Mouse (Mus musculus) cerebellum, postnatal 10 days (tissue): Measurements from ENCODE around the gene Wwtr1.

ENCODE experiments used
- DNase-seq, 2 experiments: peaks; one replicate each; pipeline ENCODE4 v3.0.0; 2021; ENCODE audit warnings: mixed read lengths in 2 of 2

Gene Wwtr1

DNA sequence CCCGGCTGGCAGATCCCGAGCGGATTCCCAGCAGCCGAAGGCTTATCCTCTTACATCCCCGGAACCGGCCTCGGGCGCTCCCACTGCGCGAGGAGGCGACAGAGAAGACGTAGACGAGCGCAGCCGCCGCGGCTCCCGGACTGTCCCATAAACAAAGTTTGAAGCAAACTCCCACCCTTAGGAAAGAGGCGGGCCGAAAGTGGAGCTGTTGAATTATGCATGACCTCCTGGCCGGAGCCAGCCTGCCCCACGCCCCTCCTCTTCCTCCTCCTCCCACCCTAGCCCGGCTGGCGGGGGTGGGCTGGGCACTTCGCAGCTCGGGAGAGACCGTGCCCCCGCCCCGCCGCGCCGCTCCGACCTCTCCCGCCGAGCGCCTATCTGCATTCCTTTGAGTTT is at the start of gene Wwtr1:
Gene Wwtr1 (minus strand): TSS at position 251 of the 396 bp plus-strand sequence.
- DNase-seq: peak; percentile 60 to 73

DNA sequence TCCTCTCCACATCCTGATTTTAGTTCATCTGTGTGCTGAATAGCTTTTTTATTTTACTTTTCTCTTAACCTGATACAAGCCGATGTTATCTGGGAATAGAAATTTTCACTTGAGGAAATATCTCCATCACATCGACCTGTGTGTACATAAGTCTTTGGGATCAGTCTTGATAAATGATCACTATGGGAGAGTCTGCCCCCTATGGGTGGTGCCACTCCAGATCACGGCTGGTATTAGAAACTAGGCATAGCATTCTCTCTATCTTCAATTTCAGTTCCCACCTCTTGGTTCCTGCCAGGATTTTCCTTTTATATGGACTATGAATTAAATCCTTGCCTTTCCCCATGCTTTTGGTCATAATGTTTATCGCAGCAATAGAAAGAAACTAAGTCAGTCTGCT is 44.0 kb upstream of the Wwtr1 start:
- DNase-seq: peak; percentile 29 to 31

GRCm38 (mm10) chr3:57615652-57616051 is 39.9 kb upstream of the Wwtr1 start:
- no peak for DNase-seq

GRCm38 (mm10) chr3:57612430-57612997 is 36.8 kb upstream of the Wwtr1 start:
- DNase-seq: no peak

DNA sequence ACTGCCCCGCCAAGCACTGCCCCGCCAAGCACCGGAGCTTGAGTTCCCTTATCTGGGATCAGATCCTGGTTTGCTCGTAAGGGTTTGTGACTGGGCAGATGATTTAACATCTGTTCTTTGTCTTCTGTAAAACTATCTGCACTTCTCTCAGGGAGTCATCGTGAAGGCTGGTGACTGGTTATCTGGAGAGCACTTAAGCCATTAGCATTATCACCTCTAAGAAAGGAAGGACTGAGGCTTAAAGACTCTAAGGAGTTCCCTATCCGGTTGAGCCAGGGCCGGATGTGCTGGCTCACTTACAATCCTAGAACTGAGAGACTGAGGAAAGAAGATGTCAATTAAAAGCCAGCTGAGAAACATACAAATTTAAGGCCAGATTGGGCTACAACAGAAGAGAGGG is 36.1 kb upstream of the Wwtr1 start:
- no peak for DNase-seq

DNA sequence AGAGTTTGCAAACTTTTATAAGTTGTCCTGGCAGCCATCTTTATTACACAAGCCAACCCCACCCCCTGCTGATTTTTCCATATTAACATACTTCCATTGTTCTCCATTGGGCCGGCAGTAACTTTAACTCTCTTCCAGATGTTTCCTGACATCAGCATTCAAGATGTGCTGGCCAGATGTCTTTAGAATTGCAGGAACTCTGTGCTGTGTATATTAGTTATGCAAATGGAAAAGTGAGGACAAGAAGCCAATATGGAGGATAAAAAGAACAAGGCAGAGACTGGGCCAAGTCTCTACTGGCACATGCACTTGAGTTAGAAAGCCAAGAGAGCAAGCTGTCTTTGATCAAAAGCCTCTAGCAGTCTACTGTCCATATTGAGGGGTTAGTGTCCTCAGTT is 28.9 kb upstream of the Wwtr1 start:
- no peak for DNase-seq

DNA sequence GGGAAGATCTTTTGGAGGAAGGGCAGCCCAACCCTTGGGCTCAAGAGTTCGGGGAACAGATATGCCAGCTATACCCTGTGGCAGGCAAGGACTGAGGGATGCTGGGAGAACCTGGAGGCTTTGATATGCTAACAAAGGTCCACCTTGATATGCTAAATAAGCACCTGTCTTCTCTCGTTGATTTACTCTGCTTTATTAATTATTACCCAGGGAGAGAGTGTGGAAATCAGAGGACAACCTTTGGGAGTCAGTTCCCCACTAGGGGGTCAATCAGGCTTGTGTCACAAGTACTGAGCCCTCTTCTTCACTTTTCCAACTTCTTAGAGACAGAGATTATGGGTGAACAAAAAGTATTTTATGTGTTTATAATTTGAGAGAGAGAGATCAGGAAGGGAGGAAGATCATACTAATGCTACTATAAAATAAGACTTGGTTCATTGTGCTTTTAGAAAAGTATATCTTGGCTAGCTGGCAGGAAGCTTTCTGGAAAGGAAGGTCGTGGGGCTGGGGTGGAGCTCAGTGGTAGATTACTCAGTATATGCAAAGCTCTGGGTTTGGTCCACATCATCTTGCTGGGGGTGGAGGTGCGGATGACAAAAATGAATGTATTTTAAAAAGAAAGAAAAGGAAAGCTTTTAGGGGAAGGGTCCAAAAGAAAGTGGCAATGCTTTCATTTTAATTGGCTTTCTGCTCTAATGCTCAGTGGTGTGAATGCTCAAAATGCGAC is 28.3 kb upstream of the Wwtr1 start:
- no peak for DNase-seq

DNA sequence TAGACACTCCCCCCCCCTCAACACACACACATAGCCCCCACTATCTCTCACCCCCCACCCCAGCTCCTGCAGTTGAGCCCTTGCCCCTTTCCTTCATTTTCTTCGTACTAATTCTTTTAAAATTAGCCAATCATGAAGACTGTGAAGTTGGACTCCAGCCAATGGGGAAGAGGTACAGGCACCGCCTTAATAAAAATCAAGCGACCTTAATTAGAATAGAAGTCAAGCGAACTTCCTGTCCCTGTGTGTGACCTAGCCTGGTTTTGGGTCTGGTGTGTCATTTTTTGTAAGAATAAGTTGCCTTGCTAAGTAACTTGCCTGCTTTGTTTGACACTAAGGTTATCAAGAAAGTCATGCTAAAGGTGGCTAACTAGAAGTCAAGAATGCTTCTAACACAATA is 26.9 kb upstream of the Wwtr1 start:
- DNase-seq: no peak

DNA sequence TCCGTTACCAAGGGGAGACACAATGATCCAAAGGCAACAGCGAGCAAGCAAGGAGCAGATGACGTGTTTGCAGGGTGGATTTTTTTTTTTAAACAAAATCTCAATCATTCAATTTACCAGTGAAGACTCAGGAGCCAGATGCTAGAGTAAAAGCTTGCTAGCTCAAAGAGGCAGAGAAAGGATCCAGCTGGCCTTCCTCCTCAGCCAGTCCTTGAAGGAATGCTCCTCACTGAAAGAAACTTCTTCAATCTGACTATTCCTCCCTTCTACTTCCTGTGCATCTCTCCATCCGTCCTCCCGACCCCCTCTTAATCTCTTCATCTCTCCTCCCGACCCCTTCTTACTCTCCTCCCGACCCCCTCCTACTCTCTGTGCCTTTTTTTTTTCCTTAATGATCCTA is 20.9 kb upstream of the Wwtr1 start:
- no peak for DNase-seq

- DNase-seq: no peak
Measured at GRCm38 (mm10) chr3:57595506-57595905, 19.8 kb upstream of the Wwtr1 start.

DNA sequence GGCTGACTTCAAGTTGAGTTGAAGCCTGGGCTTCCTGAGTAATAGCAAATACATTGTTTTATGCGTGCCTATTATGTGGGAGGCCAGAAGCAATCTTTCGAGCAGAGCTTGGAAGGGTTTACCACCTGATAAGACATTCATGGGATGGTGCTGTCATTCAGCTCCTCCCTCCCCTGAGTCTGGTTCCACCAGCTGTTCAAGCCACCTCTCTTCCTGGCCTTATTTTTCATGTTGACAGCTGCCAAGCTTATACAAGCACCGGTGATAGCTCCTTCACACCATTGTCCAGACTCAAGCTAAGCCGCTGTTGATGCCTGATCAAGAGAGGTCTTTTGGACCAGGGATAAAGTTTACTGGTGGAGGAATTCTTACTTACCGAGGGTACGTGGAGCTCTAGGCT is 10.3 kb upstream of the Wwtr1 start:
- DNase-seq: no peak

GRCm38 (mm10) chr3:57583533-57583932 is 7.8 kb upstream of the Wwtr1 start:
- no peak for DNase-seq

DNA sequence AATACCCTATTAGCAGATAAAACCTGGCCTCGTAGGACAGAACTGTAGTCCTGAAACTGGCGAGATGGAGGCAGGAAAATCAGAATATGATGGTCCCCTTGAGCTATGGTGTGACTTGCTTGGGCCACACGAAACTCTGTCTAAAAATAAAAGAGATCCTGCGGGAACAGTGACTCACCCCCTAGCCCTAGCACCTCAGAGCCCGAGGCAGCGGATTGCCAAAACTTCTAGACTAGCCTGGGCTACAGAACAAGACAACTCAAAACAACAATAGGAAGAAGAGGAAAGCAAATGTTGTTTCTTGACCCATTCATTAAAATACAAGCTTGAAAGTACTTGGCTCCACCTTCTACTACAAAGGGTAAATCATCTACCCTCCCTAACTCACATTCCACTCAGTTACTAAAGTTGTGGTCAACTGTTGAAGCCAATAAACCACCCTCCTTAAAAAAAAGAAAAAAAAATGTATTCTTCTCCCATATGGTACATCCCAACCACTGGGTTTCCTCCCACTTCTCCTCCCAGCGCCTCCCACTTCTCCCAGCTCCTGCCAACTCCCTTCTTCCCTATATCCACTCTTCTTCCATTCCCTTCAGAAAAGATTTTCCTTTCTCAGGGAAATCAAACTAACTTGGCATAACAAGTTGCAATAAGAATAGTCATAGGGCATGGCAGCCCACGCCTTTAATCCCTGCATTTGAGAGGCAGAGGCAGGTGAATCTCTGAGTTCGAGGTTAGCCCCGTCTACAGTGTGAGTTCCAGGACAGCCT is 4.9 kb upstream of the Wwtr1 start:
- DNase-seq: no peak

GRCm38 (mm10) chr3:57576056-57576824 is 530 bp upstream of the Wwtr1 start:
- DNase-seq: peak; percentile 35 to 57

- peak; percentile 35 to 36 for DNase-seq
Measured at GRCm38 (mm10) chr3:57574885-57575659, 638 bp downstream of the Wwtr1 start.

DNA sequence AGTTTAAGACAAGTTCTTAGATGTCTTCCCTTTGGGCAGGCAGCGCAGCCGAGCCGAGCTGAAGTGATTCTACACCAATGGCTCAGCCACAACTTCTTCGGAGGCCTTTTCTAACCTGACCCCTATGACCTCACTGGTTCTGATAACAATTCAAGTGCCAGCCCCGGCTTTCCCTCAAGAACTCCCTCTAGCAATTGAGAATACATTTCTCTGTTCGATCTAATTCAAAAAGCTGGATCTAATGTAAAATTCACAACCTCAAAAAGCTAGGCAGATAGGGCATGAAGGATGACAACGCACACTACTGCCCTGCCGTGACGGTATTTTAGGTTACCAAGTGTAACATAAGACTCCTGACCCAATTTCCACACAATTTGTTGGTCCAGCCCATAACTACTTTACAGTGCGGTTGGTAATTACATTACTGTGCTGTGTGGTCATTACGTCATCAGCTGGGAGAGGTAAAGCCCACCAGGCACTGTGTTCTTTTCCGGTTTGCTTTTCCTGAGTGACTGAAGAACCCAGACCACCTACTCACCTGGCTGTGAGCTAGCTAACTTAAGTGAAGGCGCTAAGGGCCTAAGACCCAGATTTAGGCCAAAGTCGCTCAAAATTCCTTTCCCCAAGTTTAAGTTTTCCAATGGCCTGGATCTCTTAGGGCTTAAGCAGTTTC is 1.7 kb downstream of the Wwtr1 start:
- DNase-seq: no peak

DNA sequence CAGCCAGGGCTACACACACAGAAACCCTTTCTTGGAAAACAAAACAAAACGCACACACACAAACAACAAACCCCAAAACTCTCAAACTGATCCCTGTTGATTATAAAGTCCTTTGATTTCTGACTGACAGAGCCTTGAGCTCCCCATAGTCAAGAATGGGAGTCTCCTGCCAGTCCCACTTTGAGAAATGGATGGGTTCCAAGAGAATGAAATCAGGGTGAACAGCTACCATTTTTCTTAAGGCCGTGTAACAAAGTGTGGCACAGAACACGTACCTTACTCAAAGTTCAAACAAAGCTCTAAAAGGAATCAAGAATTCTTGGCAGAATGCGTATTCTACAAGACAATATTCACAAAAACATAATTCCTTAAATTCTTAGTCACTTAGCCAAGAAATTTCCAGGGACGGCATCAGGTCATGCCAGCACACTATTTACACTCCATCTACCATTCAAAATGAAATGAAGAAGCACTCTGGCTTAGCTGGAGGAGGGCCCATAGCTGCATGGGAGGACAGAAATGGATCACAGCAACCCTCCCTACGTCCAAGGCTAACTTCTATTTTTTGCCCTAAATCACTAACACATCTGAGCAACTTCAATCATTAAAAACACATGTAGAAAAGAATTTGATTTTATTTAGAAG is 3.3 kb downstream of the Wwtr1 start:
- DNase-seq: peak; percentile 39 to 52

DNA sequence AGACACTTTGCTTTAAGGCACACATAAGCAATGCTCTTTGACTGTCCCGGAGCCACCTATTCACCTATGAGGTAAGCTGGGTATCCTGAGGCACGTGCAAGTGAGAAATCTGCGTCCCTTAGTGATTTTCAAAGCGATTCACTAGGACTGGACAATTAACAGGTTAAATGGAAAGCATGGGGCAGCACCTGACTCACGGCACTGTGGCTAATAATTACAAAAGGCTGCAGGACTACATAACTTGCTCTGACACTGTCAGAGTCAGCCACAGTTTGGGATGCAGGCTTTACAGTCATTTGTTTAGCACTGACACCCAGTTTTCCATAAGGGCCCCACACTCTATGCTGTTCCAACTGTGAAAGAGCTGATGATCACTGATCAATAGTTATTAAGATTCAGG is 9.1 kb downstream of the Wwtr1 start:
- DNase-seq: no peak

DNA sequence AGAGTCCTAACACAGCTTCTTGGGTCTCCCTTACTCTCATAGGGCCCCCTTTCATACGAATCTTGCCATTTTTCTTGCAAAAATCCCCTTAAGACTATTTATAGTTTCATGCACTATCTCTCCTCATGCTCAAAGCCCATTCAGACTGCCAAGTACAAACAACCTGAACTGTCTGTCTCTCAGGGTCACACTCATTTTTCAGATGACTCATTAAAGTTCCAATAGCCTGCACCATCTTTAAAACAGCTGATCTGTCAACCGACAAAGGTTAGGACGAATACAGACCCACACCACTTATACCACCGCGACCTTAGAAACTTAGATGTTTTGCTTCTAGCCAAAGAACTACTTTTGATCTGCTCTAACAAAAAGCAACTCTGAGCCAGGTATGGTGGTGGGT is 12.1 kb downstream of the Wwtr1 start:
- DNase-seq: no peak

DNA sequence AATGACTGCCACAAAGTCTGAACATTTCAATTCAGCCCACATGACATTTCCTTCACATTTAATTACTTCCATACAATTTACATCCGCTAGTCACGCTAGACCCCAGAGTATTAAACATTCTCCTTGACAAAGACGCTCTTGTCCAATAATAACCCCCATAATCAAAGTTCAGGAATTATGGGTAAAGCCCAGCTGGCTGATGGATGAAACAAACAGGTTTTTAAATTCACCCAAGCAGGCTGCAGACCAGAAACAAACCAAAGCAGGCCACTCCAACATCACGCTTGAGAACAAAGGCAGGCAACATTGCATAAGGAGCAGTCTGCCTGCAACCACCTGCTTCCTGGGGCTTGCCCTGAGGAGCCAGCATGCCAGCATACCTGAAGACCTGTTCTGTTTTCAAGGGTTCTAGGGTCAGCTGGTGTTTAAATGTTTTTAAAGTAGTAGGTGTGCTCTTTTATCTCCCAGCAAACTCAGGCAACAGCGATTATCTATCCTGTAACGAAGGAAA is 12.7 kb downstream of the Wwtr1 start:
- DNase-seq: no peak

GRCm38 (mm10) chr3:57558761-57559160 is 16.9 kb downstream of the Wwtr1 start:
- no peak for DNase-seq
